Mouse (Mus musculus): Measurements from ENCODE around the gene Clpb. TPM values are rescaled to one million over a fixed set of nuclear protein-coding genes. Genes with fewer than 3 reads are reported as not detected.

The Clpb gene
- 67.9 TPM for polyA plus RNA-seq (2014; fragmentation: Illumina TruSeq; extraction: RNeasy Lipid Tissue Mini Kit (QIAGEN cat#74804); ENCODE audit: low read depth, low replicate concordance)

GRCm38 (mm10) chr7:101663514-101664159 is at the start of gene Clpb:
TSS of gene Clpb (plus strand) at chr7:101663633.

GRCm38 (mm10) chr7:101817861-101818401 is 154.5 kb downstream of the Clpb start, which contains the start of gene Phox2a:
TSS of gene Phox2a (plus strand) at chr7:101818313.

GRCm38 (mm10) chr7:101837606-101838471 is 174.4 kb downstream of the Clpb start, which contains the start of gene Inppl1:
TSS of gene Inppl1 (minus strand) at chr7:101838229.

Other genes with a start within 250 kb of the Clpb start
- gene Pde2a, start 241.9 kb upstream of the Clpb start, polyA plus RNA-seq (2014; fragmentation: Illumina TruSeq; extraction: RNeasy Lipid Tissue Mini Kit (QIAGEN cat#74804); ENCODE audit: low read depth, low replicate concordance): 1.3 TPM
- not detected for gene Art2b, start 78.0 kb upstream of the Clpb start, polyA plus RNA-seq (2014; fragmentation: Illumina TruSeq; extraction: RNeasy Lipid Tissue Mini Kit (QIAGEN cat#74804); ENCODE audit: low read depth, low replicate concordance)
- gene Phox2a, start 154.7 kb downstream of the Clpb start, polyA plus RNA-seq (2014; fragmentation: Illumina TruSeq; extraction: RNeasy Lipid Tissue Mini Kit (QIAGEN cat#74804); ENCODE audit: low read depth, low replicate concordance): not detected
- gene Inppl1, start 174.6 kb downstream of the Clpb start, polyA plus RNA-seq (2014; fragmentation: Illumina TruSeq; extraction: RNeasy Lipid Tissue Mini Kit (QIAGEN cat#74804); ENCODE audit: low read depth, low replicate concordance): 12.1 TPM
- gene Folr2, start 193.6 kb downstream of the Clpb start, polyA plus RNA-seq (2014; fragmentation: Illumina TruSeq; extraction: RNeasy Lipid Tissue Mini Kit (QIAGEN cat#74804); ENCODE audit: low read depth, low replicate concordance): 1.6 TPM
- gene Anapc15, start 200.1 kb downstream of the Clpb start, polyA plus RNA-seq (2014; fragmentation: Illumina TruSeq; extraction: RNeasy Lipid Tissue Mini Kit (QIAGEN cat#74804); ENCODE audit: low read depth, low replicate concordance): 33.6 TPM
- gene Folr1, start 207.2 kb downstream of the Clpb start, polyA plus RNA-seq (2014; fragmentation: Illumina TruSeq; extraction: RNeasy Lipid Tissue Mini Kit (QIAGEN cat#74804); ENCODE audit: low read depth, low replicate concordance): 6.4 TPM
- 4.8 TPM for gene Lamtor1, start 242.3 kb downstream of the Clpb start, polyA plus RNA-seq (2014; fragmentation: Illumina TruSeq; extraction: RNeasy Lipid Tissue Mini Kit (QIAGEN cat#74804); ENCODE audit: low read depth, low replicate concordance)
- gene Tomt, start 242.7 kb downstream of the Clpb start, polyA plus RNA-seq (2014; fragmentation: Illumina TruSeq; extraction: RNeasy Lipid Tissue Mini Kit (QIAGEN cat#74804); ENCODE audit: low read depth, low replicate concordance): 0.32 TPM

Data from testis, adult 10 weeks (tissue).